Mouse (Mus musculus): ENCODE results near the gene Rtl6.

DNA sequence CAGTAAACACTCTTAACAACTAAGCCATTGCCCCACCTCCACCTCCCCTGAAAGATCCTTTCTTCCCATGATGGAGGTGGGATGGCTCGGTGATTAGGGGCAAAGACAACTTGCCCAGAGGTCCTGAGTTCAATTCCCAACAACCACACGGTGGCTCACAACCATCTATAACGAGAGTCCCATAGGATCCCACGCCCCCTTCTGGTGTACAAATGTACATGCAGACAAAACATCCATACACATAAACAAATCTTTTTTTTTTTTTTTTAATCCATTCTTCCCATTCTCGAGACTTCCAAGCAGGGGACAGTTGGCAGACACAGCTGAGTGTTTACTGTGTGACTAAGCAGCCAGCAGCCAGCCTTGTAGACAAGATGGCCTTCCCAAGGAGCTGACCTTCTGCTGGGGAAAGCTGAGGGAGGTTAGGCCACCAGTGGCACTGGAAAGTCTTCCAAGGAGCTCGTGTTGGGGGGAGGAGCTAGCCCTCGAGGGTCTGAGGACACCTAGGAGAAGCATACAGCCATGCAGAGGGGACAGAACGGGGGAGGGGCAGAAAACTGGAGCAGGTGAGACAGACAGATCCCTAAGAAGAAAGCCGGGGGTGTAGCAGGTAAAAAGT is 43.5 kb upstream of the Rtl6 start:
- TF ChIP-seq POLR2A (IDR thresholded peaks at IDR 0.05; ENCODE audit: borderline replicate concordance, extremely low read depth, insufficient read depth, insufficient read length, poor library complexity, severe bottlenecking) (no peak), CTCF (IDR thresholded peaks at IDR 0.05; ENCODE audit: borderline replicate concordance, extremely low read depth, insufficient read depth, insufficient read length) (no peak)

All from brain, embryonic 14.5 days (tissue).